Mouse (Mus musculus): ENCODE results near the gene Kif16b. TPM values are rescaled to one million over a fixed set of nuclear protein-coding genes. Genes with fewer than 3 reads are reported as not detected.
A peak's percentile ranks its signal among the peaks of the same experiment; 100 is the strongest.

The Kif16b gene
- polyA plus RNA-seq, 1 experiment from 2014 or later: 10.5 TPM

DNA sequence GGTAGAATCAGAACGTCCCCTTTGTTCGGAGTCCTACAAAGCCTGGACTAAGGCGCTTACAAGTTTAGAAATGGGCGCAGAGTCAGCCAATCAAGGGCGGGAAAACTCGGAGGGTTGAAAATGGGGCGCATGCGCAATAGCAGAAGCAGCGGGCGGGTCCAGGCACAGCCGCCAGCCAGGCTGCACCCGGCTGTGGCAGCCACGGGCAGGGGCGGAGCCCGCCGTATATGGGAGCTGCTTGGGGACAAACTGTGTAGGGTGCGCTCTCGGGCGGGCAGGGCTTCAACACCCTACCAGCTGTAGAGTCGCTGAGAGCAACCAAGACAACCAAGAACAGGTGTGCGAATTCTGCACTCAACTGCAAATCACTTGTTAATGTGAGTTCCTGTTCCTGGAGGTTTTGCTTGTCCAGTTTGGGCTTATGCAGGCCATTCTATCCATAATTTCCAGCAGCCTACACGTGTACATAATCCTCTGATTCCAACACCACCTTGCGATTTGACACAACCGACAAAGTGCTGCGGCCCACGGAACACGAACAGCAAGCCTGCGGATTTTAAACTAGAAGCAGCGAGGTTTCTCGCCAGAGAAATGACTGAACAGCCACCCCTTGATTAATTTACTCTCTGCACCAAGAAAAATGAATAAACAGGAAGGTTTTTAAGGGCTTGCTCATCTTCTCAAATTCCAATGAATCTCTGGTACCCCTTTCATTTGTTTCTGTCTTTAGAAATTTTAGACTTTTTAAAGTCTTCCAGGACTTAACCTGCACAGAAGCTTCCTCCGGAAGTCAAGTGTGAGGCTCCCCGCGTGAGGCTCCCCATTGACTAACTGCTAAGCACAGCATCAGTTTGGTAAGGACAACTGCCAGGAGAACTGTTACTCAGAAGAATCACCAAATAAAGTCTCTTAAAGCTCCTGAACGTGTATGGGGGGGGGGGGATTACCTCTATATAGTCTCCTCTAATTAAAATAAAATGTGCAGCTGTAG is 1.9 kb upstream of the Kif16b start:
- peak overlapping the region; percentile 68 for H3K9ac ChIP-seq (ENCODE audit: low read length)
- H3K4me2 ChIP-seq (ENCODE audit: low read depth, low read length): peak overlapping the region; percentile 76
- peak overlapping the region; percentile 66 for H3K27ac ChIP-seq (ENCODE audit: low read length)
- no peaks in the 10 kb centered on the region for H3K9me3 ChIP-seq (ENCODE audit: control insufficient read depth, low read length)
- H3K27me3 ChIP-seq (ENCODE audit: control insufficient read depth, insufficient read depth, low read depth, low read length): no peaks in the 10 kb centered on the region
- WGBS: 2% methylated on average over 34 of the region's 34 CpGs
- ATAC-seq (ENCODE audit: low read depth): peak; percentile 96
- no peaks in the 10 kb centered on the region for H3K36me3 ChIP-seq (ENCODE audit: control insufficient read depth, insufficient read depth, low read length)
- H3K4me1 ChIP-seq (replicated peaks; ENCODE audit: control insufficient read depth, insufficient read depth, low read length): peaks cover 15% of the 10 kb centered on the region; the same call in 1 of the 2 replicates
- peak overlapping the region; percentile 55 for H3K4me3 ChIP-seq (ENCODE audit: low read length)

DNA sequence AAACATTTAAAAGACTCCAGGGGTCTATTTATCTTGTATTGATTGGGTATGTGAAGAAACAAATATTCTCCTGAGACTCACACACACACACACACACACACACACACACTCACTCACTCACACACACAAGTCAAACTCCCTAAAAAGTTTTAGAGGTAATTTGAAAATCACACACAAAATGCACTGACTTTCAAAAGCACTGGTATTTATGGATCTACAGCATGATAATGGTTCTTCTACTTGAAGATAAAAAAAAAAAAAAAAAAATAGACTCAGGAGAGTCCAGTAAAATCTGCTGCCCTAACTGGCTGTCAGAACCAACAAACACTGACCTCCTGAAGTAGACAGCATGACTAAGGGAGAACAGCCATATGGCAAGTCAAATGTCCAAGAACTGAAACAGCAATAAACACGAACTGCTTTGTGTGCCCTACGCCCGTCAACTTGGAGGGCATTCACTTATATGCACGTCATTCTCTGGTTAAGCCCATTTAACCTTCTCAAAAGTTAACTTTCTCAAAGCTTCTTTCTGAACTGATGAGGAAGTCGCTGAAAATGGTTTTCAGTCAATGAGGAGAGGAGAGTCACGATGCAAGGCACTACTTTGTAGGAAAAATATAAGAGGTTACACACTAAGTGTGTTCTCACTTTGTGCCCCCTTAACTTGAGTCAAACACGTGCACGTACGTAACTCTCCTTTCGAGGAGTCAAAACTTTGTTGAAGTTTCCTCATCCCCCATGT is 1.0 kb downstream of the Kif16b start:
- Histone ChIP-seq H3K9me3 (ENCODE audit: control insufficient read depth, low read length) (no peaks in the 10 kb centered on the region), H3K36me3 (ENCODE audit: control insufficient read depth, insufficient read depth, low read length) (no peaks in the 10 kb centered on the region), H3K27me3 (ENCODE audit: control insufficient read depth, insufficient read depth, low read depth, low read length) (no peaks in the 10 kb centered on the region), H3K4me3 (ENCODE audit: low read length) (peak overlapping the region; percentile 88), H3K4me1 (replicated peaks; ENCODE audit: control insufficient read depth, insufficient read depth, low read length) (peaks cover 15% of the 10 kb centered on the region; the same call in 1 of the 2 replicates), H3K9ac (ENCODE audit: low read length) (peak overlapping the region; percentile 90), H3K27ac (ENCODE audit: low read length) (no peak overlapping the region), H3K4me2 (ENCODE audit: low read depth, low read length) (peak overlapping the region; percentile 86)
- ATAC-seq (ENCODE audit: low read depth): no peak
- WGBS: 30% methylated on average over 10 of the region's 10 CpGs

DNA sequence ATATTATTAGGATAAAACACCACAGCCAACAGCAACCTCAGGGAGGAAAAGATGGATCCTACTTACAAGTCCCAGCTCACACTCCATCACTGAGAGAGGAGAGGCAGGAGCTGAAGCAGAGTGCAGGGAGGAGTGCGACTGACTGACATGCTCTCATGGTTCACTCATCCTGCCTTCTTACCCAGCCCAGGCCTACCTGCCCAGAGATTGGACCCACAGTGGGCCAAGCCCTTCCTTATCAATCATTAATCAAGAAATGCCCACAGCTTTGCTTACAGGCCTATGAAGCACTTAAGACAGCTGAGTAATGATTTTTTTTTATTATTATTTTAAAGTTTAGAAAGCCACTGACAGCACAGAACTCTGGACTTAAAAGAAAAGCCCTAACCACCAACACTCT is 7.6 kb downstream of the Kif16b start:
- no peak overlapping the region for H3K4me2 ChIP-seq (ENCODE audit: low read depth, low read length)
- H3K27me3 ChIP-seq (ENCODE audit: control insufficient read depth, insufficient read depth, low read depth, low read length): no peaks in the 10 kb centered on the region
- H3K9me3 ChIP-seq (ENCODE audit: control insufficient read depth, low read length): no peaks in the 10 kb centered on the region
- H3K4me1 ChIP-seq (replicated peaks; ENCODE audit: control insufficient read depth, insufficient read depth, low read length): no peaks in the 10 kb centered on the region
- no peak for ATAC-seq (ENCODE audit: low read depth)
- no peak overlapping the region for H3K9ac ChIP-seq (ENCODE audit: low read length)
- H3K27ac ChIP-seq (ENCODE audit: low read length): no peak overlapping the region
- H3K4me3 ChIP-seq (ENCODE audit: low read length): no peak overlapping the region
- WGBS: 52% methylated on average over 1 of the region's 1 CpGs
- no peaks in the 10 kb centered on the region for H3K36me3 ChIP-seq (ENCODE audit: control insufficient read depth, insufficient read depth, low read length)

DNA sequence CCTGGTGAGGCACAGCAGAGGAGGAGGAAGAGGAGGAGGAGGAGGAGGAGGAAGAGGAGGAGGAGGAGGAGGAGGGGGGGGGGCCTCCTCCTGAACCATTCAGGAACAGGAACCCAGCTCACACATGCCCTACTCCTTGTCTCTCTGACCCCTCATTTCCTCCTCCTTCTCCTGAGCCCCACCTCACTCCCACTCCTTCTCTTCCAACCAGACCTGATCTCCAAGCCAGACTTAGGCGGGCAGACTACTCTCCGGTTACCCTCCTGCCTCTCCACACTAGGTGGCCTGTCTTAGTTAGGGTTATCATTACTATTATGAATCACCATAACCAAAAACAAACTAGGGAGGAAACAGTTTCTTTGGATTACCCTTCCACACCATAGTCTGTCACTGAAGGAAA is 10.0 kb downstream of the Kif16b start:
- no peak for ATAC-seq (ENCODE audit: low read depth)
- WGBS: 63% methylated on average over 2 of the region's 2 CpGs

DNA sequence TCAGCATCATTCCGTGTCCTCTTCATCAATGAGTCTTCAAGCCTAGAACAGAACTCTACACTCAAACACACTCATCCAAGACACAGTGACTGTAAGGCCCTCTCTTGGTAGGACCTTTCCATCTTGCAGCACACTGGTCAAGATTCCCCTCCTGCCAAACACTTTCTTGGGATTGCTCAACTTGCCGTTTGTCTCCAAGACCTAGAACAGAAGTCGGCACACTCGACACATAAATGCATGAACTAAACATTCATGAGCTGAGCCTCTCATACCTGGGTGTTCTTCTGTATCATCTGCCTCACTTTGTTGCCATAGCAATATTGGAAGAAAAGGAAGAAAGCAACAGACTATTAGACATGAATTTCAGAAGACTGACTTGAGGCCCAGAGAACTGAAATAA is 16.9 kb downstream of the Kif16b start:
- no peak overlapping the region for H3K4me2 ChIP-seq (ENCODE audit: low read depth, low read length)
- H3K27ac ChIP-seq (ENCODE audit: low read length): no peak overlapping the region
- no peak overlapping the region for H3K9ac ChIP-seq (ENCODE audit: low read length)
- no peak overlapping the region for H3K4me3 ChIP-seq (ENCODE audit: low read length)
- 91% methylated on average over 4 of the region's 4 CpGs for WGBS
- ATAC-seq (ENCODE audit: low read depth): no peak
- H3K36me3 ChIP-seq (ENCODE audit: control insufficient read depth, insufficient read depth, low read length): no peaks in the 10 kb centered on the region
- H3K9me3 ChIP-seq (ENCODE audit: control insufficient read depth, low read length): no peaks in the 10 kb centered on the region
- no peaks in the 10 kb centered on the region for H3K27me3 ChIP-seq (ENCODE audit: control insufficient read depth, insufficient read depth, low read depth, low read length)
- H3K4me1 ChIP-seq (replicated peaks; ENCODE audit: control insufficient read depth, insufficient read depth, low read length): no peaks in the 10 kb centered on the region; the same call in 1 of the 2 replicates

More for the DNA sequence above, 10.0 kb downstream of the Kif16b start:
- H3K4me2 ChIP-seq (ENCODE audit: low read depth, low read length): no peak overlapping the region
- H3K4me3 ChIP-seq (ENCODE audit: low read length): no peak overlapping the region
- H3K27ac ChIP-seq (ENCODE audit: low read length): no peak overlapping the region
- no peak overlapping the region for H3K9ac ChIP-seq (ENCODE audit: low read length)
- H3K36me3 ChIP-seq (ENCODE audit: control insufficient read depth, insufficient read depth, low read length): no peaks in the 10 kb centered on the region
- no peaks in the 10 kb centered on the region for H3K9me3 ChIP-seq (ENCODE audit: control insufficient read depth, low read length)
- no peaks in the 10 kb centered on the region for H3K4me1 ChIP-seq (replicated peaks; ENCODE audit: control insufficient read depth, insufficient read depth, low read length)
- no peaks in the 10 kb centered on the region for H3K27me3 ChIP-seq (ENCODE audit: control insufficient read depth, insufficient read depth, low read depth, low read length)

DNA sequence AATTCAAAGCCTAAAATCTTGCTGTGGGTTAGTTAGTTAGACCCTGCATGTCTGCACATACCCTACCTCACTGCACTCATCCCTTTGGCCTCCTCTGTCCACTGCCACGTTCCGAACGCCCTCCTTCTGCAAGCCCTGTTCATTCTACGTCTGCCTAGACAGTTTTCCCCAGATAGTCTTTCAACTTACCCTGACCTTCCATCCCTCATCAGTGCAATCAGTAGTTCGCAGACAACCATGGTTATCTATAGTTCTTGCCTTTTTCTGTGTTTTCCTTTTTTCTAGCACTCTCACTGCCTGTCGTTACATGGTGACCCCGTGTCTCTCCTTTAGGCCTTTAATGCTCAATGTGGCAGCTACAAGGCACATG is 17.7 kb downstream of the Kif16b start:
- Histone ChIP-seq H3K9ac (ENCODE audit: low read length) (no peak overlapping the region), H3K4me1 (replicated peaks; ENCODE audit: control insufficient read depth, insufficient read depth, low read length) (no peaks in the 10 kb centered on the region; the same call in 1 of the 2 replicates), H3K9me3 (ENCODE audit: control insufficient read depth, low read length) (no peaks in the 10 kb centered on the region), H3K27me3 (ENCODE audit: control insufficient read depth, insufficient read depth, low read depth, low read length) (no peaks in the 10 kb centered on the region), H3K4me2 (ENCODE audit: low read depth, low read length) (no peak overlapping the region), H3K27ac (ENCODE audit: low read length) (no peak overlapping the region), H3K36me3 (ENCODE audit: control insufficient read depth, insufficient read depth, low read length) (no peaks in the 10 kb centered on the region), H3K4me3 (ENCODE audit: low read length) (no peak overlapping the region)
- ATAC-seq (ENCODE audit: low read depth): no peak
- 72% methylated on average over 7 of the region's 7 CpGs for WGBS

DNA sequence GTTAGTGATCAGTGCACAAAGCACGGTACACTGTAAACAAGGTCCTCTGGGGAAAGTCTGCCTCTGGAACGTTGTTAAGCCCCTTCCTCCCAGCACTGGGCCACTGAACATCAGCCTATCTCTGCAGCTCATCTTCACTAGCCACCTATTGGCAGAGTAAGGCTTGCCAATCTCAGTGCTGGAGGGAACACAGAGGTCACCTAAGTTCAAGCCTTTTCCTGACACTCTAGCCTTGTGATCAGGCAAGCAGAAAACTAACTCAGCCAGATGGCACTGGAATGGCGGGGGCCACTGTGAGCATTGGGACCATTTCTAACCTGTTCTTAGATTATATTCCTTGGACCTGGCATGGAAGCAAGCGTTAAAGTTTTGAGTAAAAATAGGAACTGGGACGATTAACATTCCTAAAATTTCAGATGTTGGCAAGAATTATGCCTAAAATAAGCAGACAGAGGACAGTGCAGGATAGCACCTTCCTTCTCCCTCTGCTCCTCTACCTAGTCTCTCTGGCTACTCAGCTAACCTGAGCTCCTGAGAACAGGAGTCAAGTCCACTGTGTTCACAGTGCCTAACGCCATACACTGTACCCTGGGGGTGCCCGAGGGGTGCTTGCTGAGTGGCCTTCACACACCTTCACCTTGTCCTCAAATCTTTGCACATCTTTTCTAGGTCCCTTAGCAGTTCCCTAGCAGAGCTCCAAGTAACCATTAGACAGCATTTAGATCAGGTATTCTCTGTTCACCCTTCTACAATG is 18.3 kb downstream of the Kif16b start:
- WGBS: 52% methylated on average over 7 of the region's 7 CpGs
- Histone ChIP-seq H3K4me1 (replicated peaks; ENCODE audit: control insufficient read depth, insufficient read depth, low read length) (no peaks in the 10 kb centered on the region; the same call in 1 of the 2 replicates), H3K27ac (ENCODE audit: low read length) (no peak overlapping the region), H3K27me3 (ENCODE audit: control insufficient read depth, insufficient read depth, low read depth, low read length) (no peaks in the 10 kb centered on the region), H3K9me3 (ENCODE audit: control insufficient read depth, low read length) (no peaks in the 10 kb centered on the region), H3K36me3 (ENCODE audit: control insufficient read depth, insufficient read depth, low read length) (no peaks in the 10 kb centered on the region), H3K9ac (ENCODE audit: low read length) (no peak overlapping the region), H3K4me3 (ENCODE audit: low read length) (no peak overlapping the region), H3K4me2 (ENCODE audit: low read depth, low read length) (no peak overlapping the region)
- ATAC-seq (ENCODE audit: low read depth): no peak

DNA sequence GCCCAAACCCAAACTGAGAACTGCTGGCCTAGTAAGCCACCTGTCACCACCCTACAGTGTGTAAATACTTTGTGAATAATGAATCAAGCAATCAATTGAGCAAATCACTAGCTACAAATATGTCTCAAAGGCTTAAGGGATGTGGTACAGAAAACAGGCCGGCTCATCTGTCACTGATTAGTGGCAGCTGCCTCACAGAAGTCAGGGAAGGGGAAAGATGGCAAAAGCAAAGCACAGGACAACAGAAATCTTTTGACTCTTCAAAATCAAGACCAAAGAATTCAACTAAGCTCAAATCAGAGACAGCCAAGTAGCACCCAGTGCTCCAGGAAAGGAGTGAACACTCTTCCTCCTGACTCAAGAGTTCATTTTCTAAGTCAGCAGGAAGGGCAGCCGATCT is 18.9 kb downstream of the Kif16b start:
- Histone ChIP-seq H3K9ac (ENCODE audit: low read length) (no peak overlapping the region), H3K27me3 (ENCODE audit: control insufficient read depth, insufficient read depth, low read depth, low read length) (no peaks in the 10 kb centered on the region), H3K4me3 (ENCODE audit: low read length) (no peak overlapping the region), H3K4me1 (replicated peaks; ENCODE audit: control insufficient read depth, insufficient read depth, low read length) (no peaks in the 10 kb centered on the region; the same call in 1 of the 2 replicates), H3K9me3 (ENCODE audit: control insufficient read depth, low read length) (no peaks in the 10 kb centered on the region), H3K4me2 (ENCODE audit: low read depth, low read length) (no peak overlapping the region), H3K36me3 (ENCODE audit: control insufficient read depth, insufficient read depth, low read length) (no peaks in the 10 kb centered on the region), H3K27ac (ENCODE audit: low read length) (no peak overlapping the region)
- 59% methylated on average over 2 of the region's 2 CpGs for WGBS
- no peak for ATAC-seq (ENCODE audit: low read depth)
